Mouse (Mus musculus) frontal cortex, postnatal 14 days (tissue): ENCODE results near the gene Cx3cr1.
A peak's percentile ranks its signal among the peaks of the same experiment; 100 is the strongest.

Source experiments
- DNase-seq, 2 experiments: peaks; one replicate each; pipeline ENCODE4 v3.0.0; 2022; ENCODE audit warnings: low spot score in 2 of 2

Gene Cx3cr1

GRCm38 (mm10) chr9:120082691-120083090 is 13.0 kb upstream of the Cx3cr1 start:
- DNase-seq: no peak

- no peak for DNase-seq
Observed at GRCm38 (mm10) chr9:120081967-120082366, 12.3 kb upstream of the Cx3cr1 start.

GRCm38 (mm10) chr9:120081247-120081646 is 11.6 kb upstream of the Cx3cr1 start:
- no peak for DNase-seq

- no peak for DNase-seq
Observed at GRCm38 (mm10) chr9:120080546-120081108, 10.9 kb upstream of the Cx3cr1 start.

- DNase-seq: no peak
Observed at GRCm38 (mm10) chr9:120079901-120080300, 10.2 kb upstream of the Cx3cr1 start.

GRCm38 (mm10) chr9:120078241-120078640 is 8.6 kb upstream of the Cx3cr1 start:
- DNase-seq: no peak

- DNase-seq: no peak
Observed at GRCm38 (mm10) chr9:120074516-120074915, 4.8 kb upstream of the Cx3cr1 start.

GRCm38 (mm10) chr9:120073169-120073568 is 3.5 kb upstream of the Cx3cr1 start:
- DNase-seq: peak; percentile 51 to 76

GRCm38 (mm10) chr9:120071251-120071650 is 1.6 kb upstream of the Cx3cr1 start:
- no peak for DNase-seq

GRCm38 (mm10) chr9:120068047-120068446 is 1.6 kb downstream of the Cx3cr1 start:
- peak in 1 of 2 experiments; percentile 24 for DNase-seq

GRCm38 (mm10) chr9:120067609-120068008 is 2.1 kb downstream of the Cx3cr1 start:
- DNase-seq: no peak

- DNase-seq: no peak
Observed at GRCm38 (mm10) chr9:120064317-120064716, 5.4 kb downstream of the Cx3cr1 start.

GRCm38 (mm10) chr9:120058730-120059129 is 10.9 kb downstream of the Cx3cr1 start:
- DNase-seq: no peak

- DNase-seq: no peak
Observed at GRCm38 (mm10) chr9:120056201-120056600, 13.5 kb downstream of the Cx3cr1 start.

GRCm38 (mm10) chr9:120054545-120055277 is 15.0 kb downstream of the Cx3cr1 start:
- peak in 1 of 2 experiments; percentile 30 for DNase-seq

- DNase-seq: no peak
Observed at GRCm38 (mm10) chr9:120049407-120049806, 20.3 kb downstream of the Cx3cr1 start.

- DNase-seq: no peak
Observed at GRCm38 (mm10) chr9:120048495-120048894, 21.2 kb downstream of the Cx3cr1 start.

- DNase-seq: no peak
Observed at GRCm38 (mm10) chr9:120043115-120043514, 26.6 kb downstream of the Cx3cr1 start.

GRCm38 (mm10) chr9:120037414-120037813 is 32.3 kb downstream of the Cx3cr1 start:
- DNase-seq: no peak

- no peak for DNase-seq
Observed at GRCm38 (mm10) chr9:120034375-120034774, 35.3 kb downstream of the Cx3cr1 start.

- DNase-seq: no peak
Observed at GRCm38 (mm10) chr9:120032710-120033109, 37.0 kb downstream of the Cx3cr1 start.

- DNase-seq: no peak
Observed at GRCm38 (mm10) chr9:120030421-120030820, 39.3 kb downstream of the Cx3cr1 start.

- no peak for DNase-seq
Observed at GRCm38 (mm10) chr9:120029880-120030279, 39.8 kb downstream of the Cx3cr1 start.
